Mouse (Mus musculus): ENCODE measurements around the gene Ppp1r18. TPM values are rescaled to one million over a fixed set of nuclear protein-coding genes. Genes with fewer than 3 reads are reported as not detected.

Gene Ppp1r18
- total RNA-seq (2021): 10 to 100 TPM; 13.4 to 14.0 TPM
- long read RNA-seq, experiment 1, transcript Ppp1r18-205 (3 exons, 3,185 nt): major isoform, 7 of 10 reads
- long read RNA-seq, experiment 1, partial matches to known transcripts: 0 of 10 reads
- long read RNA-seq, experiment 1, other reads (novel, unspliced or antisense): 2 of 10 reads
- long read RNA-seq, experiment 2, partial matches to known transcripts: 3 of 6 reads
- long read RNA-seq, experiment 2, other reads (novel, unspliced or antisense): 0 of 6 reads

DNA sequence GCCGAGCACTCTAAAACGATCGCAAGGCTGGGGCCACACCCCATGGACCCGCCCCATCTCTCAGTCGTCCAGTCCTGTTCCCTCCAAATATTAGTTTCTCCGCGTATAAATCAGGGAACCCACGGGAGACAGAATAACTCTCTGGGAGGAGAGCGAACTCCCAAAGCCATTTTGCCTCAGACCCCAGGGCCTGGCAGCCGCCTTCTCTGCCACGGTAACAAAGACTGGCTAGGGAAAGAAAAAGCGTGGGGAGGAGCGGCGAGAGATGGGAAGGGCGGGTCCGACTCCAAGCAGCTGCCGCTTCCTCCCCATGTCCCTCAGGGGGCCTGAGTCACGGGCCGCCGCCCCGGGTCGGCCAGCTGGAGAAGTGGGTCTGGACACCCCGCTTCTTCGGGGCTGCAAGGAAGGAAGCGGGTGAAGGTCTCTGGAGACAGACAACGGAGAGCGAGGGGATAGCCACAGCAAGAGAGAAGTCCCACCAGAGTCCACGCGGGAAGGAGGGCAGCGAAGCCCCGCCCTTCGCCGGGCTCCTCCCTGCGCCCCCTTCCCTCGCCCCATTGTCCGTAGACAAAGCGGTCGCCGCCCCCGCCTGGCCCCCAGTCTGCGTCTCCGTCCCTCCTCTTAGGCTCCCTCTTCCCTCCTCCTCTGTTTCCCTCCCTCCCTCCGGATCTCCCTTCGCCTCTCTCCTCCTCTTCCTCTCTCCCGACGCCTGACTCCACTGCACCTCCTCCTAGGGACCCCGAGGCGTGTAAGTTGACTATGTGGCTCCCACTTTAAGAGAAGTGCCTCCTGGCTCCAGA, at the start of gene Ppp1r18:
Ppp1r18 (plus strand) TSS at position 113 of the 800 bp plus-strand sequence.
- DNase-seq (ENCODE audit: low spot score in 2 of 2): peak in 1 of 2 experiments; percentile 41

- DNase-seq (ENCODE audit: low spot score in 2 of 2): no peak
Measured at GRCm38 (mm10) chr17:35815836-35816235, 49.6 kb upstream of the Ppp1r18 start.

- DNase-seq (ENCODE audit: low spot score in 2 of 2): no peak
Measured at GRCm38 (mm10) chr17:35816686-35817085, 48.7 kb upstream of the Ppp1r18 start.

DNA sequence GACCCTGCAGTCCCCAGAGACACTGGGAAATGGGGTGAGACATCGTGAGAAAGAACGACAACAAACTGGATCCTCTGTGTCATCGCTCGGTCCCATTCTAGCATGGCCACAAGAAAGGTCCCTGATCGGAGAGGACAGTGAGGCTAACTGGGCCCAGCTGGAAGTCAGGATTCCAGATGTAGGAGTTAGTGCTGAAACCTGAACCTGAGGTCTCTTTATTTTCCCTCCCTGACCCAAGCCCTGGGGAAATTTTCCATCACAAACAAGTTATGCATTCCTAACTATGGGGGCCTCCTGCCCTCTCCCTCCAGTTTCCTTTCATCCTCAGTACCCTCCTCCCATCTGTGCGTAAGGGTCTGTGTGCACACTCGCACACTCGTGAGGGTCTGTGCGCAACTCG, 48.2 kb upstream of the Ppp1r18 start:
- no peak for DNase-seq (ENCODE audit: low spot score in 2 of 2)

GRCm38 (mm10) chr17:35820111-35820510, 45.3 kb upstream of the Ppp1r18 start:
- DNase-seq (ENCODE audit: low spot score in 2 of 2): no peak

DNA sequence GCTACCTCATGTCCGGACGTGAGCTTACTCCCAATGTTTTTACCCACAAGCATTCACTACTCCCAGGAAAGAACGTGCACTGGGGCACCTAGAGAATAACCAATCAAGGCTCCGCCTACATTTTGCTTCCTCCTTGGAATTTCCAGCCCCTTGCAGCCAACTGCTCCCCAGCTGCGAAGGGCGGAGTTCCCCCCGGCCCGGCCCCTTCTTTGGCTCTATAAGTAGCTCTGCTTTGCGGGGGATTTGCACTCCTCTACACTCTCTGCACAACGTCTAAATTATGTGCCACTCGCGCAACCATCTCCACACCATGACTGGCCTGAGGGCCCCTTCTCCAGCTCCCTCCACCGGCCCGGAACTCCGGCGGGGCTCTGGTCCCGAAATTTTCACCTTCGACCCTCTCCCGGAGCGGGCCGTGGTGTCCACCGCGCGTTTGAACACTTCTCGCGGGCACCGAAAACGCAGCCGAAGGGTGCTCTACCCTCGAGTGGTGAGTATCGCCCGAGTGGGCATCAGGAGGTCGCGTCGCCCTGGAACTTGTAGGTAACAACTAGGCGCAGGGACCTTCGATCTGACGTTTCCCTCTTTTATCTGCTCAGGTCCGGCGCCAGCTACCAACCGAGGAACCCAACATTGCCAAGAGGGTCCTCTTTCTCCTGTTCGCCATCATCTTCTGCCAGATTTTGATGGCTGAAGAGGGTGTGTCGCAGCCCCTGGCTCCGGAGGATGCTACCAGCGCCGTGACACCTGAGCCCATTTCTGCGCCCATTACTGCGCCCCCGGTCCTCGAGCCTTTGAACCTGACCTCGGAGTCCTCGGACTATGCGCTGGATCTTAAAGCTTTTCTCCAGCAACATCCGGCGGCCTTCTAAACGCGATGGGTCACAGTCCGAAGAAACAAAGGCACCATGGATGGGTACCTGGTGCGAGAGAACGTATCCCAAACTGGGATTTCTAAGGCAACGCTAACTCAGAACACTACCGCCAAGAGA, 43.7 kb upstream of the Ppp1r18 start, which contains the start of gene Ier3:
Ier3 (plus strand) TSS at position 246 of the 992 bp plus-strand sequence.
- peak in 1 of 2 experiments; percentile 59 for DNase-seq (ENCODE audit: low spot score in 2 of 2)

DNA sequence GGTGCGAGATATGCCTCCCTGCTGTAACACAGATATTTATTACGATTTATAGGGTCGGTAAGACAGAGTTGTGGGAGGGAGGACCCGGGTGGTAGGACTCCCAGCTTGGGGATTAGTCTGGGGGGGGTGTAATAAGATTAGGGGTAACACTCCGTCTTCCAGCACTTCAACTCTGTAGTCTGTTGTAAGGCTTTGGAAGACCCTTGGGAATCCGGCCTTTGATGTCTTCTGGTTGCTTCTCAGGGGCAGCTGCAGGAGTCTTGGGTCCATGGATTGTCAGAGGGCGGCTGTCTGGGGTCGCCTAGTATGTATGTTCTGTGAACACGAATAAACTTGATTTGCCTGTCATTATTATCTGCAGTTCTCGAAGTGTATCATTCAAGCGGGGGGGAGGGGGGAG, 42.8 kb upstream of the Ppp1r18 start:
- DNase-seq (ENCODE audit: low spot score in 2 of 2): no peak

- peak; percentile 75 to 79 for DNase-seq (ENCODE audit: low spot score in 2 of 2)
Measured at GRCm38 (mm10) chr17:35822964-35823937, 42.1 kb upstream of the Ppp1r18 start, which contains the start of gene Flot1. TSS of gene Flot1 (plus strand) at chr17:35823230.

GRCm38 (mm10) chr17:35824402-35824801, 41.0 kb upstream of the Ppp1r18 start:
- no peak for DNase-seq (ENCODE audit: low spot score in 2 of 2)

DNA sequence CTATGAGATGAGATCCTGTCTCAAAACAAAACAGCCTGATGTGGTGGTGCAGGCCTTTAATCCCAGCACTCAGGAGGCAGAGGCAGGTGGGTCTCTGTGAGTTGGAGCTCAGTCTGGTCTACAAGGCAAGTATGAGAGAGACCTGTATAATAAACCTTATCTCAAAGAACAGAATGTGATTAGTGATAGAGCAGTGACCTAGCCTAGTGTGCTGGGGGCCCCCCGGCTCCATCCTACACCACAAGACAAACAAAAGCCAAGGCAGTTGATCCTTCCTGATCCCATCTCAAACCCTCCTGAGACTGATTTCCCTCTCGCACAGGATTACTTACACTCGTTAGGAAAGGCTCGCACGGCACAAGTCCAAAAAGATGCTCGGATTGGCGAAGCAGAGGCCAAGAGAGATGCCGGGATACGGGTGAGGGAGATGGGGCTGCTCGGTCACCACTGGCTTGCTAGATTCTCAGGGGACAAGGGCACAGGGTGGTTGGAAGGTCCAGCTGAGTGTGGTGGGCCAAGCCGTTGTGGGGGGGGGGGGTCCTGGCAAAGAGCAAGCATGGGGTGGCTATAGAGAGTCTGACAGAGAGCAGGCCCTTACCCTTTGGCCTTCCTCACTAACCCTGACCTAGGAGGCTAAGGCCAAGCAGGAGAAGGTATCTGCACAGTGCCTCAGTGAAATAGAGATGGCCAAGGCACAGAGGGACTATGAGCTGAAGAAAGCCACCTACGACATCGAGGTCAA, 40.1 kb upstream of the Ppp1r18 start:
- no peak for DNase-seq (ENCODE audit: low spot score in 2 of 2)

DNA sequence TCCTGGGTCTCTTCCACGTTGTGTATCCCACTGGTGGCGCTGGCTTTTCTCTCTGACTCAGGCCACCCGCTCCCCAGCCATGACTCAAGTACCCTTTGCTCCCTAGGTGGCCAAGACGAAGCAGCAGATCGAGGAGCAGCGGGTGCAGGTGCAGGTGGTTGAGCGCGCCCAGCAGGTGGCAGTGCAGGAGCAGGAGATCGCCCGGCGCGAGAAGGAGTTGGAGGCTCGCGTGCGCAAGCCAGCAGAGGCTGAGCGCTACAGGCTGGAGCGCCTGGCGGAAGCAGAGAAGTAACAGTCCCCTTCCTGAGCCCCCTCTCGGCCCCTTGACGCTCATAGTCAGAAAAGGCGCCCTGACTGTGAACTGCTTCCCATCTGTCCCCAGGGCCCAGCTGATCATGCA, 35.7 kb upstream of the Ppp1r18 start:
- peak; percentile 71 to 77 for DNase-seq (ENCODE audit: low spot score in 2 of 2)

GRCm38 (mm10) chr17:35832400-35833238, 32.8 kb upstream of the Ppp1r18 start:
- no peak for DNase-seq (ENCODE audit: low spot score in 2 of 2)

DNA sequence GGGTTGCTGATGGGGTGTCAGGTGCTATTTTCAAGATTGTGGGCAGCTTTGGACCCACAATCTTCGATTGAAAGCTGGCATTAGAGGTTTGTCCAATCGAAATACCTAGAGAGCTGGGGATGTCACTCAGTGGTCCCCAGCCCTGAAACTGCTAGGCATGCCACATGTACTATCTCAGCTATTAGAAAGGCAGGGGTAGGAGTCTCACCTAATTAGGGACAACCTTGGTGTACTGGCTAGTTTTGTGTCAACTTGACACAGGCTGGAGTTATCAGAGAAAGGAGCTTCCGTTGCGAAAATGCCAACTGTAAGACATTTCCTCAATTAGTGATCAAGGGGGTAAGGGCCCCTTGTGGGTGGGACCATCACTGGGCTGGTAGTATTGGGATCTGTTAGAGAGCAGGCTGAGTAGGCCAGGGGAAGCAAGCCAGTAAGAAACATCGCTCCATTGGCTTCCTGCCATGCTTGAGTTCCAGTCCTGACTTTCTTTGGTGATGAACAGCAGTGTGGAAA, 32.1 kb upstream of the Ppp1r18 start:
- DNase-seq (ENCODE audit: low spot score in 2 of 2): no peak

- DNase-seq (ENCODE audit: low spot score in 2 of 2): no peak
Measured at GRCm38 (mm10) chr17:35833894-35834293, 31.5 kb upstream of the Ppp1r18 start.

DNA sequence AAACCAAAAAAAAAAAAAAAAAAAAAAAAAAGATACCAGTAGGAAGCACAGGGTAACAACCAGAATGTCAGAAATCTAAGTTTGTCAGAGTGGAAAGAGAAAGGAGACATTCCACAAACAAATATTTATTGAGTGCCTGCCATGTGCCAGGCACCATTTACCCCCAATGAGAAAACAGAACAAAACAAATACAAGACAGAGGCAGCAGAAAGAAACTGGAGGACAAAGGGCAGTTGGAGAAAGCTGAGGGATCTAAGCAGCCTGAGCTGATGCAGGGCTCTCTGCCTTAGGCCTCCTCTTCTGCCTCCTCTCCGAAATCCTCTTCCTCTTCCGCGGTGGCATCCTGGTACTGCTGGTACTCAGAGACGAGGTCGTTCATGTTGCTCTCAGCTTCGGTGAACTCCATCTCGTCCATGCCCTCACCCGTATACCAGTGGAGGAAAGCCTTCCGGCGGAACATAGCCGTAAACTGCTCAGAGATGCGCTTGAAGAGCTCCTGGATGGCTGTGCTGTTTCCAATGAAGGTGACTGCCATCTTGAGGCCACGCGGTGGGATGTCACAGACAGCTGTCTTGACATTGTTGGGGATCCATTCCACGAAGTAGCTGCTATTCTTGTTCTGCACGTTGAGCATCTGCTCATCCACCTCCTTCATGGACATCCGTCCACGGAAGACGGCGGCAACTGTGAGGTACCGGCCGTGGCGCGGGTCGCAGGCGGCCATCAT, 30.5 kb upstream of the Ppp1r18 start:
- peak; percentile 38 to 52 for DNase-seq (ENCODE audit: low spot score in 2 of 2)

DNA sequence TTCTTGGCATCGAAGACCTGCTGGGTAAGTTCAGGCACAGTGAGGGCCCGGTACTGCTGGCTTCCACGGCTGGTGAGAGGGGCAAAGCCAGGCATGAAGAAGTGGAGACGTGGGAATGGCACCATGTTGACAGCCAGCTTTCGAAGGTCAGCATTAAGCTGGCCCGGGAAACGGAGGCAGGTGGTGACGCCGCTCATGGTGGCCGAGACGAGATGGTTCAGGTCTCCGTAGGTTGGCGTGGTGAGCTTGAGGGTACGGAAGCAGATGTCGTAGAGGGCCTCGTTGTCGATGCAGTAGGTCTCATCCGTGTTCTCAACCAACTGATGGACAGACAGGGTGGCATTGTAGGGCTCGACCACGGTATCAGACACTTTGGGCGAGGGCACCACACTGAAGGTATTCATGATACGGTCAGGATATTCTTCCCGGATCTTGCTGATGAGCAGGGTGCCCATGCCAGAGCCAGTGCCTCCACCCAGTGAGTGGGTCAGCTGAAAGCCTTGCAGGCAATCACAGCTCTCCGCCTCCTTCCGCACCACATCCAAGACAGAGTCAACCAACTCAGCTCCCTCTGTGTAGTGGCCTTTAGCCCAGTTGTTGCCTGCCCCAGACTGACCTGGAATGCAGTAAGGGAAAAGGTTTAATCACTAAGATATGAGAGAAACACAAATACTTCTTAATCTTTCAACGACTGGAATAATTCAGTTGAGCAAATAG, 29.8 kb upstream of the Ppp1r18 start:
- no peak for DNase-seq (ENCODE audit: low spot score in 2 of 2)

Measured in layer of hippocampus, postnatal 14 days (tissue).